Mouse (Mus musculus) lung, adult 18-20 months (tissue): ENCODE measurements around the gene Uqcc1.
A peak's percentile ranks its signal among the peaks of the same experiment; 100 is the strongest.

Source experiments
- DNase-seq, 2 experiments: peaks; one replicate each; pipeline ENCODE4 v3.0.0; 2022; ENCODE audit warnings: mixed read lengths in 2 of 2

Uqcc1 gene

DNA sequence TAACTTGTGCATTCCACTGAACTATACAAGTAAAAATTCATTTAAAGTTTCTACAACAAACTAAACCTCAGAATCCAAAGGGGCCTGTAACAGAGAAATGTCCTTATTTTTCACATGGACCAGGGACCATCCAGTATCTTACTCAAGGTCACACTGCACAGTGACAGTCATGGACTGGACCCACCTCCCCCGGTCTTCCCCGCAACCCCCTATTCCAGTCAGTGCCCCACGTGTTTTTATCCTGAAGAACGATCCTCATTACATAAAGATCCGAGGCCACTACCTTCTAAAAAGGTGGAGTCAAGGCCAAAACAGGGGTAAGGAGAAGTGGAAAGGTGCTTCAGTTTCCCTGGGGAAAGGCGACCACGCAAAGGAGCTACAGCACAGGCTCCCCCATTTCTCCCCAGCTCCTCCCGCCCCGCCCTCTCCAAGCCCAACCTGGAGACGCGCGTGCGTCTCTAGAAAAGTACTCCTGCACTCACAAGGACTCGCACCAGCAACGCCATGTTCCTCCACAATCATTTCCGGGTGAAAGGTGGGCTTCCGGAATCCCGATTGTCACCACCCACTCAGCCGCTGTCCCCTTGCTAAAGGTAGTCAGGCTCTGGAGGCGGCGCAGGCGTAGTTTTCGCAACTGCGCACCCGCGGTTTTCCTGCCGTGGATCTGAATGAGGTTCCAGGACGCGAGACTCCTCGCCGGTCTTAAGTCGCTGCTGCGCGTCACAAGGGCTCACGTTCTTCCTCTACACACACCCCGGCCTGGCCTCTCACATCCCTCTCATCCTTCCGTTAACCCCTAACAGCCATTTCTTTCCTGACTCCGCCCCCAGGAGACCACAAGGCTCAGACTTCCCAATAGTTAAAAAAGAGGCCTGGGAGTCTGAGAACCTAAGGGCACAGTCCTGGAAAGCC lies at the start of gene Uqcc1:
Gene Uqcc1, minus strand, starts transcription at position 780 of the 912 bp plus-strand sequence.
- DNase-seq: peak; percentile 94 to 96

DNA sequence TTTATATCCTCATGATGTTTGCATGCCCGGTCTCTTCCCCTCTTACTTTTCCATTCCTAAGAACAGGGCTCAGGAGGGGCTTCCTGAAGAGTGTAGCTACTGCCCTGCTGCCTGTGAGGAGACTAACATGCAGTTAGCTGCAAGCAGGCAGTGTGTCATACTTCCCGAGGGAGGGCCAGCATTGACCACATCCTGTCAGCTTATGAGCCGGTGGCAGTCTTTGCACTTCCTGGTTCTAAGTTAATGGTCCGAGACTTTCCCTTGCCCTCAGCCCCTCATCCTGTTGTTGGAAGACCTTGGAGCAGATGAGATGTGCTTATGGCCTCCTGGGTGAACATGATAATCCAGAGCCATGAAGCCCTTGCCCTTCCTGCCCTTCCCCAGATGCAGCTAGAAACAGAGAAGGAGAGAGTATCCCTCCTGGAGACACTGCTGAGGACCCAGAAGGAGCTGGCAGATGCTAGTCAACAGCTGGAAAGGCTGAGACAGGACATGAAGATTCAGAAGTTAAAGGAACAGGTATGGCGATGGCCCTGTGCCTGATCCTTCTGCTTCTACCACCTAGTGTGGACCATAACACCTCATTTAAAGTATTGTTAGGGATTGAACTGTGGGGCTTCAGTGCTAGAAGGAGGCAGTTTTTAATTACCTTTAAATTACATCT lies 49.4 kb upstream of the Uqcc1 start:
- peak; percentile 40 to 43 for DNase-seq

DNA sequence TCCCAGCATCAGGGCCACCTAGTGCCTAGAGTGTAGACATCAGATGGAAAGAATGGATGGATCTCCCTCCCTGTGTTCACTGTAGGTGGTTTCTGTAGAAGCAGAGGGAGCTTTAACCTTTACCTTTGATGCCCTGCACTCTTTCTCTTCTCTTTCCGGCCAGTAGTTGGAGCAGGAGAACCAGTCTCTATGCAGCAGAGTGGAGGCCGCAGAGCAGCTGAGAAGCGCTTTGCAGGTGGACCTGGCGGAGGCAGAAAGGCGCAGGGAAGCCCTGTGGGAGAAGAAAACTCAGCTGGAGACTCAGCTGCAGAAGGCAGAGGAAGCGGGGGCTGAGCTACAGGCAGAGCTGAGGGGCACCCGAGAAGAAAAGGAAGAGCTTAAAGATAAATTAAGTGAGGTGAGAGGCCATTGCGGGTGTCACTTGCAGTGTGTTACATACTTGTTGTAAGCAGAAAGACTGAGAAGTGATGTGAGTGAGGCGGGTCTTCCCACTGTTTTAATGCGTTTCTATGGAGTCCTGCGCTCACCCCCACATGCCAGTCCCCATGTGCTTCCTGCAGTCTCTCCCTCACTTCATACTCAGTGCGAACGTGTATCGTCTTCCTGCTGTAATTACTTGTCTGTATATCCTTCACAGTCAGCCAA lies 44.1 kb upstream of the Uqcc1 start:
- no peak for DNase-seq

DNA sequence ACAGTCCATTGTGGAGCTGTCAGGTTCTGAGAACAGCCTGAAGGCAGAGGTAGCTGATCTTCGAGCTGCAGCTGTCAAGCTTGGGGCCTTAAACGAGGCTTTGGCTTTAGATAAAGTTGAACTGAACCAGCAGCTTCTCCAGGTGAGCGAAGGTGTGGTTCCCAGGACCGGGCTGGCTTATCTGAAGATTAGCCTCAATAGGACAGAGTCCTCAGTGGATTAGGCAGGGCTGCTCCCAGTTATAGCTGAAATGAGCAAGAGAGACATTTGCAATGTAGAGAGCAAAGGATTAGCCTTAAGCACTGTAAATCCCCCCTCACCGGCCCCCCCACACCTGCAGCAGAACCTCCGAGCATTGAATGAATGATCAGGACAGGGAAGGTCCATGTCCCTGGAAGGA lies 43.2 kb upstream of the Uqcc1 start:
- DNase-seq: no peak

DNA sequence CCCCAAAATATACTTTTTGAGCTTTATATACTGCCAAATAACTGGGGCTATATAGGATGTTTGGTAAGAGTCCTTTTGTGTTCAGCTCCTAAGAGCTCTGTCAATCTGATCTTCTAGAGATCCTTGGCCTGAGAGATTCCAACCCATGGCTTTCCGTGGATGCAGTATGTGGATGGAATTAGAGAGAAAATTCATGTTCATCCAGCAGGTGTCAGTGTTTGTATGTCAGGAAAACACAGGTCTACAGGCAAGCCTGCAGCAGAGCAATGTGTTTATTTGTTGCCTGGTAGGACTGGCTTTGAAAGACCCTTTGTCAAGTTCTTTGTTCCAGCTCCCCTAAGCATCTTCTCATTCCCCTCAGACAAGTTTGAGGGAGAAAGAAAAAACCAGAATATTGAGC lies 32.9 kb upstream of the Uqcc1 start:
- DNase-seq: no peak

DNA sequence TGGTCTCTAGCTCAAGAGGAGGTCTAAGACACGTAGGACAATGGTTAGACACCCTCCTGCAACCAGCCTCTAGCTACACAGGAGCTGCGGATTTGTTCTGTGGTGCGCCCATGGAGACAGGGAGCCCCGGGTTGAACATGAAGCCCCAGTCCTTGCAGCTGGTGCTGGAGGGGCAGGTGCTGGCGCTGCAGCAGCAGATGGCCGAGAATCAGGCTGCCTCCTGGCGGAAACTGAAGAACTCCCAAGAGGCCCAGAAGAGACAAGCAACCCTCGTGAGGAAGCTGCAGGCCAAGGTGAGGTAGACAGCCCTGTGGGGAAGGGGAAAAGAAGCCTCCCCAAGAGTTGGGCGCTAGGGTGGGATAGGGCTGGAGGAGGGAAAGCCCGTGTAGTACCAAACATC lies 31.8 kb upstream of the Uqcc1 start:
- DNase-seq: no peak

DNA sequence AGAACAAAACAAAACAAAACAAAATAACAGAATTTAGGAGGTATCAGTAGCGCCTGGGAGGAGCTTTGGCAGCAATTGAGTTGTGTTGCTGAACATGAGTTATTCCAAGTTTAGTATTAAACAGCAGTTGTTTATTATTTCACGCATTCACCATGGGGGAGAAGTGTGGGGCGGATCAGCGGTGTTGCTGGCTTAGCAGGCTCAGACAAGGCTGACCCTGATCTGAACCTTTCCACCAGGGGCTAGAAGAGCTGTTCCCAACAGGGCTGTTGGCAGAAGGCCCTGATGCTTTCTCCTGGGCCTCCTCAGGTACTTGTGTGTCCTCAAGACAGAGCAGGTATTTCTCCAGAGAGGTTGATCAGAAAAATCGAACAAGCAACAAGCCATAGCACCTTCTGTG lies 29.9 kb upstream of the Uqcc1 start:
- DNase-seq: no peak

DNA sequence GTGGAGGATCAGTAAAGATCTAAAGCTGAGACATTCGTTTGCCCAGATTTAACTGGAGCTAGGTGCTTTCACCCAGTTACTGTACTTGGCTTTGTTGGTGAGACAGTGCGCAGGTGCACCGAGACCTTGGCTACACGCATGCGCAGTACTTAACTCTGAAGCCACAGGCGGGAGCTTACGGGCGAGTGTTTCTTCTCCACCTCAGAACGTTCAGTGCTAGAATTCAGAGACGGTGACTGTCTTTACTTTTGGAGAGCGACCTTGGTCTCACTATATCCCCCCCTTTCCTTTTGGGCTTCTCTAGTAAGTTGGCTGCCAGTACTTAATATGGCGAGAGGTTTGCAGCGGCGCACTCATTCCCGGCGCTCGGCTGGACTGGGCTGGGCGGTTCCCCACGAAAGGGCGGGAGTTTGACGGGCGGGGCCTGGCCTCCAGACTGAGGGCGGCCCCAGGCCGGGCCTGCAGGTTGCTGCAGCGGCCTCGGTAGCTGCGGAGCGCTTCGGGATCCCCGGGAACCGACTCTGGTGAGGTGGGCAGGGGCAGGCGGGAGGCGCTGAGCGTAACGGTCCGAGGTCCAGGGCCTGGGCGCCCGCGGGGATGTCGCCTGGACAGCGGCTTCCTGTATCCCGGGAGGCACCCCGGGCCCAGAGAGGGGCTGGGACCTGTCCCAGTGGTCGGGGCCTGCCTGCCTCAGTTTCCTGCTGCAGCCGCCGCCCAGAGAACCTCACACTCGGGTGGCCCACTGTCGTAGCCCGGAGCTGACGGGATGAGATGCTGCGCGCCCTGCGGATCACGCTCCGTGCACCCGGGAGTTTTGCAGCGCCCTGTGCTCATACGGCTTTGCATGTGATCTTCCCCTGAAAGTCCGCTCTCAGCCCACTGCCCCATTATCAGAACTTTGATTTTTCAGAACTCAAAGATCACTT lies 26.3 kb upstream of the Uqcc1 start, which contains the start of gene Cep250:
Gene Cep250, plus strand, starts transcription at position 325 of the 926 bp plus-strand sequence.
- peak; percentile 92 to 94 for DNase-seq

DNA sequence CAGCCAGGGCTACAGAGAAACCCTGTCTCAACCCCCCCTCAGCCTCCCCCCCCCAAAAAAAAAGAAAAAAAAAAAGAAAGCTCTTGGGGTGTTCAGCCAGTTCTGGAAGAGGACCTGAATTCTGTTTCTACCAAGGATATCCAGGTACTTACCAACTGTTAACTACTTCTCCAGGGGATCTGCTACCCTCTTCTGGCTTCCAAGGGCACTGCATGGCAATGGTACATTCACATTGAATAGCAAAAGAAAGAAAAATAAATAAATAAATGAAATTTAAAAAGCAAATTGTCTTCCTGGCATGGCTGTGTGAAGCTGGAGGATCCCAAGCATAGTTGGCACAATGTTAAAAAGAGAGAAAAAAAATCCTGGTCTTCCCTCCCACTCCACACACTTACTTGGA lies 21.9 kb upstream of the Uqcc1 start:
- DNase-seq: peak; percentile 67 to 71

DNA sequence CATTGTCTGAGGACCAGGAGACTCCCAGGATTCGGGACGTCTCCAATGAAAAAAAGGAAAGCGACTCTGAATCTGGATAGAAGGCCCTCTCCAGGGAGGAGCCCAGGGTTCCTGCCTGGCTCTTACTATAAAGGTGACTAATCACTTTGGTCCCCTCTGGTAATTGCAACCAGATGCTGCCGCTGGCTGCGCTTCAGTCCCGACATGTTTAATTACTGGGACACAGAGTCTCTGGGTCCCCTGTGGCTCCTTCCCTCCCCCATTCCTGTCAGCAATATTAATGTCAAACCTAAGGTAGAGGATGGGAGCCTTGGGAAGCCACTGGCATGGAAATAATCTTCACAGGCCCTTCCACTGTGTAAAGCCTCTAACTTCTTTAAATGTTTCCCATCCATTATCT lies 19.3 kb upstream of the Uqcc1 start:
- no peak for DNase-seq

DNA sequence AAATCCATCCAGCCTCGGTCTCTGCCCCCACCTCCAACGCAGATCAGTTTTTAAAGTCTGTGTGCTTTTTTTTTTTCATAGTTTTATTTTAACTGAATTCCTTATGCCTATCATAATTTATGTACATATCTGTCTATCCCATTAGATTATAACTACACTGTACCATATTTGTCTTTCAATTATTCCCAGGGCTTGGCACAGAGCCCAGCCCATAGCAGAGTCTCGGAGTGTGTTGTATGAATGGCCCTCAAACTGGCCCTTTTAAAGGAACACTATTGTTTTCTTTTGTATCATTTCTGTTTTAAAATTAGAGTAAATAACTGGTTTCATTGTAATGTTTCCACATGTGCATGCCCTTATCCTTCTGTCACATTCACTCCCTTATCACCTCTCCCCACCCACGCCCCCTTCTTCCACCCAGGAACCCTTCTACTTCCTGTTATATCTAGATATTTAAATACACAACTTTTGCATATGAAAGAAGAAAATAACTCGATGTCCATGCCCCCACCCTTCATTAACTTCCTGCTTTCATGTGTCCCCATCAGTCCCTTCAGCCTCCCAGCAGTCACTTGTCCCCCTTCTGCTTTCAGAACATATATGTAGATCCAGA lies 17.4 kb upstream of the Uqcc1 start:
- DNase-seq: no peak

DNA sequence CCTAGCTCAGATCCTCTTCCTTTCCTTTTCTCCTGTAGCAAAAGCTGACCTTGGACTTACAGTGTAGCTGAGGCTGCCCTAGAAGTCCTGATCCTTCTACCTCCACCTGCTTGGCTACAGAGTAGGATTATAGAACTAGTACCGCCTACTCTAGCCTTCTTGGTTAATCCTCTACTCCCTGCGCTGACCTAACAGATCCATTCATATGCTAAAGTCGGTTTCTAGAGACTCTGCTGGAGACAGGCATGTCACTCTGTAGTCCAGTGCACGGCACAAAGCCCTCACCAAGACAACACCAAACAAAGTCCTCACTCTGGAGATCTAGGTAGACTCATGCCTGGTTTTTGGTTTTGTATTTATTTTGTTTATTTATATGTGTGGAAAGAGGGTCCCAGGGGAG lies 16.4 kb upstream of the Uqcc1 start:
- DNase-seq: no peak

DNA sequence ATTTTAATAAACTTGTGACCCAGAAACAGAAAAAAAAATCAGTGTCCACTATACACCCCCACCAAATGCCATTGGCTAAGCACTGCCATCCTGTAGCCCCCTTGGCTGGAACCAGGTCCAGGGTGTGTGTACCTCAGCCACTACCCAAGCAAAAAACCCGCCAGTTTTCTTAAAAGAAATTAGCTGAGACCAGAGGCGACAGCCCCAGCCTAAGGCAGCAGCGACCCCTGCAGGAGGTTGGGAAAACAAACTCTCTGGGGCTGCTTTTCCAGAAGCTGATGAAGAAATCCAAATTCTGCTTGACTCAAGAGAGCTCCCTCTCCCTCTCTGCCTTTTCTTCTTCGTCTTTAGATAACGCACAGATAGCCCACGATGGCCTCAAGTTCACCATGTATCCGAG lies 16.0 kb upstream of the Uqcc1 start:
- DNase-seq: peak; percentile 58 to 67

DNA sequence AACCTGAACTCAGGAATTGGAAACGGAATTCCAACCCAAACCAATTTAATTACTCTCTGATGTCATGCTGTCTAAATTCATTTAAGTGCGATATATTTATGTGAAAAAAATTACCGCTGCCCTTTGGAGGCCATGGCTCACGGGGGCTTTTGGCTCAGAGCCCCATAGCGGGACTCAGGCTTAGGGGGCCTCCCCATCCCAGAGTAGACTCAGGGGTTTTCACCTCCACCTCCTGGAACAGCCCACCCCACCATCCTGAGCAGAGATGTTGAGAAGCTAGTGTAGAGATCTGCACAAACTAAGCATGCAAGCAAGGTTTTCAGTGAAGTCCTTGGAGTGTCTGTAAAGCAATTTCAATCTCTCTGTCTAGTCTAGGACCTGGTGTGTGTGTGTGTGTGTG lies 15.5 kb upstream of the Uqcc1 start:
- no peak for DNase-seq

DNA sequence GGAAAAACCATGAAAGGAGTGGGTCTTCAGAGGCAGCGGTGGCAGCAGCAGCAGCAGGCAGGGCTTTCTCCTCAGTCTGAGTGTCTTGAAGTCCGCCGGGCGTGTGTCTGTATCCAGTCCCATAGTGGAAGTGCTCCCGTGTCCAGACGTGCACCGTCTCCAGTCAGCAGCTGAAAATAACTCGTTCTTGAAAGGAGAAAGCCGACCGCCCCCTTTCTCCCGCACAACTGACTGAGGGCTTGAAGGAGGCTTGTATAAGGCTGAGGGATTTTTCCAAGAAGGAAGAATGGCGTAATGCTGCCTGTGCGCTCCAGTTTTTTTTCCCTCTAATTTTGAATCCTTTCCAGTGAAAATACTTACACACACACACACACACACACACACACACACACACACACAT lies 15.0 kb upstream of the Uqcc1 start, which contains the start of gene Gdf5:
Gene Gdf5, minus strand, starts transcription at position 244 of the 400 bp plus-strand sequence.
- peak in 1 of 2 experiments; percentile 31 for DNase-seq

DNA sequence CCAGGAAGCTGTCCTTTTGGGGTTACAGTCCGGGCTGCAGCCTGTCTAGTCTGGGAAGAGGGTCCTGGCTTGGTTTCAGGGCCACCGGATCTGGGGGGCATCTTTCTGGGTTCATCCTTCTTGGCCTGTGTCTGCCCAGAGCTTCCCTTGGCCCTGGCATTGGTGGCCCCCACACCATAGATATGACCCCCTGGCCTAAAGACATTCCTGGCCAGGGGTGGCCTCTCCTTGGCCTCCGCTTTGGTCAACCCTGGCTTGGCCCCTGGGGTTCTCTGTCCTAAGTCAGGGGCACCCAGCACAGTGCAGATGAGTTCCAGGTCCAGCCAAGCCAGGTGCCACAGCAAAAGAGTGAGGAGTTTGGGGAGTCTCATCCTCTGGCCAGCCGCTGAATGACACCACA lies 14.6 kb upstream of the Uqcc1 start:
- DNase-seq: no peak

DNA sequence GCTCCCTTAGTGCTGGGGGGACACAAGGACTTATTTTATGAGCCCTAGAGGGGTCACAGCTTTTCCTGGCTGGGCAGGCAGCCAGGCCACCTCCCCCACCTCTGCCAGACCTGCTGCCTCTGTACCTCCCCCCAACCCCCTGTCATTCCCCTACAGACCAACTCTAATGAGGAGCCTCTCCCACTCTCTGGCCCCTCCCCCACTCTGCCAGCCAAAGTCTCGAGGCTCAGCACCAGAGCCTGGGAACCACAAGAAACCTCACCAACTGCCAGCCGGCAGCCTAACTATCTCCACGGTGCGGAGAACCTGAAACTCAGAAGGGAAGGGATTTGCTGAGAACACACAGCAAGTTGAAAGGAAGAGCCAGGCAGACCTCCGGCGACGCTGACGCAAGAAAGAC lies 13.4 kb upstream of the Uqcc1 start:
- DNase-seq: no peak

DNA sequence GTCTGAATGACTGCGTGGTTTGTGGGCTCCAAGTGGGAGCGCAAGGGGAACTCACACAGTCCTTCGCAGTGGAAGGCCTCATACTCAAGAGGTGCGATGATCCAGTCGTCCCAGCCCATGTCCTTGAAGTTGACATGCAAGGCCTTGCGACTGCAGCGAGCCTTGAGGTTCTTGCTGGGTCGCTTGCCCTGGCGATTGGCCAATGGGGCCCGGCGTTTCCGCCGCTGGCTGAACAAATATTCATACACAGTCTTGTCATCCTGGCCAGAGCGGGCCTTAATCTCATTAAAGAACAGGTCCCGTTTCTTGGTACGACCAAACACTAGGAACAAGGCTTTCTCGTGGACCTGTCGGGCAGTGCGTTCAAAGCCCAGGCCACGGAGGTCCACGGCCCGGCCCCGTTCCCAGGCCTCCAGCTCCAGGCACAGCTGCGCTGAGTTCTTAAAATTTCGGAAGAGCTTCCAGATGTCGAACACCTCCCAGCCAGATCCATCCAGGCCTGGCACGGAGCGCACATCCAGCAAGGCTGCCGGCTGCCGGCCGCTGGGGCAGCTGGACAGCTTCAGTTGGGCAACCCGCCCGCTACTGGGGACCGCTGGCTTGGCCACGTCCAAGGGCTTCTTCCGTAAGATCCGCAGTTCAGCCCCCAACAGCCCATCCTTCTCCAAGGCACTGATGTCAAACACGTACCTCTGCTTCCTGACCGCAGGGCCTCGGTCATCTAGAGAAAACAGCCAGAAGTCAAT lies 11.8 kb upstream of the Uqcc1 start:
- peak; percentile 19 to 41 for DNase-seq

DNA sequence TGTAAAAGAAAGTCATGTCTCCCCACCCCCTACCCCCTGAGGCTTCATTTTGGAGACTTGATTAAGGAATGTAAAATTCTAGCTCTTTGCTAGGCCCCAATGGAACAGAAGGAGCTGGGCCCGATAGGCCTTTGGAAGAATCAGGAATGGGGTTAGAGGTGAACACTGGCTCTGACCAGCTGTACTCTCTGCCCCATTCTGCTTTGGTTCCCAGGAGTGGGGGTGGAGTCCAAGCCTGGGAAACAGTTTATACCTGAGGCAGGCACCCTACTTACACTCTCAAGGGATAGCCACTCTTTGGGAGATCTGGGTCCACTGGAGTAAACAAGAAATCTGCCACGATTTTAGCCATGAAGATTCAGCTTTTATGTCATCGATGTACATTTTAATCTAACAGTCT lies 10.6 kb upstream of the Uqcc1 start, which contains the start of gene Gm15557:
Gene Gm15557, plus strand, starts transcription at position 48 of the 400 bp plus-strand sequence.
- DNase-seq: no peak

DNA sequence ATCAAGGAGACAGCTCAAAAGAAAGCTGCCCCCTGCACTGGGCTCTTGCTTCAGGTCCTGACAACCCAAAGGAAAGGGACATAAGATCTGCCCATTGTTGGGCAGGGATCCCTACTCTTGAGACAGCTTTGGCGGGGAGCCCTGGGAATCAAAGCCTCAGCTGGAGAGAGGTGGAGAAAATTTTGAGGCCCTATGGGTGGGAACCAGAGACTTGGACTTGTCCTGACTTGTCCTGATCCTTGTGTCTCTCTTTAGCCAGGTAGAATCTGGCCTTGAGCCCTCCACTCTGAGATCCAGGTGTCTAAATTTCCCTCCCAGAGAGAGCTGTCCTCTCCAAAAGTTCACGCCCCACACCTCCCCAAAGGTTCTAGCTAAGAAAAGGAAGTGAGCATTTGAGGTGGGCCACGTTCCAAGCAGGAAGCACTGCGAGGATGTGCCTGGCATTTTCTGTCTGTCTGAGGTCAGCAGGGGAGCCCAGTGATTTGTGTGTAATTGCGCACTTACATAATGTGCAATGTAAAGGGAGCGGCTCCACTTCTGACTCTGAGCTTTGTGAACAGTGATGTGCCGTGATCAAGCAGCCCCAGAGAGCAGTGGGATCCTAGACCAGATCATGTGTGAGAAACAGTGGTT lies 9.9 kb upstream of the Uqcc1 start:
- peak in 1 of 2 experiments; percentile 18 for DNase-seq
